26 mouse cellular contexts compared by ENCODE assay signal in genomic region chr11:103643211-103643610, GRCm38 (mm10). TPM values are rescaled to one million over a fixed set of nuclear protein-coding genes. Genes with fewer than 3 reads are reported as not detected.
"Had no signal": no experiment of that assay in that cellular context is flagged by ENCODE, and none has a peak within 500 bp of the region (broad histone marks: within the 10 kb centered on the region; RNA-seq: fewer than 3 reads in every experiment).

No protein-coding gene starts in this region.

- H3K9me3 ChIP-seq: limb, embryonic 13.5 days; liver, embryonic 12.5 days; liver, embryonic 15.5 days; lung, embryonic 15.5 days had no signal

- H3K4me3 ChIP-seq: limb, embryonic 13.5 days; liver, embryonic 12.5 days; liver, embryonic 15.5 days; lung, embryonic 15.5 days had no signal

- H3K27ac ChIP-seq: limb, embryonic 13.5 days; liver, embryonic 12.5 days; liver, embryonic 15.5 days; lung, embryonic 15.5 days; macrophage; stomach, postnatal 0 days had no signal

- DNase-seq: kidney, adult 18-20 months; kidney, adult 9 months; kidney, postnatal 14 days; left cerebral cortex, postnatal 4 days; liver; lung, adult 18-20 months; lung, postnatal 14 days; midbrain, embryonic 14.5 days; retina, postnatal 1 day; right cerebral cortex, postnatal 4 days; thymus, adult 18-20 months; thymus, postnatal 36 days had no signal

- H3K4me1 ChIP-seq: liver, embryonic 12.5 days; liver, embryonic 15.5 days; lung, embryonic 15.5 days had no signal

- H3K36me3 ChIP-seq: limb, embryonic 13.5 days; liver, embryonic 12.5 days; liver, embryonic 15.5 days; lung, embryonic 15.5 days had no signal

RNA-seq across cellular contexts. Expression of gene Lyzl6, which starts 4.5 kb away (rescaled TPM):
- polyA plus RNA-seq: intestine, embryonic 16.5 days; kidney, embryonic 16.5 days; large intestine, adult 2 months; limb, embryonic 13.5 days; liver, embryonic 12.5 days; liver, embryonic 15.5 days; lung, embryonic 15.5 days; macrophage; midbrain, embryonic 14.5 days; midbrain, postnatal 0 days; neural tube, embryonic 11.5 days; neural tube, embryonic 14.5 days; stomach, embryonic 14.5 days; stomach, postnatal 0 days; urinary bladder, adult 2 months had no signal

RNA-seq across cellular contexts. Expression of gene Rprml, which starts 6.2 kb away (rescaled TPM):
- polyA plus RNA-seq: kidney, embryonic 16.5 days; liver, embryonic 12.5 days; liver, embryonic 15.5 days; lung, embryonic 15.5 days; macrophage; stomach, embryonic 14.5 days had no signal

RNA-seq across cellular contexts. Expression of gene Gm884, which starts 22.3 kb away (rescaled TPM):
- polyA plus RNA-seq: intestine, embryonic 16.5 days; kidney, embryonic 16.5 days; large intestine, adult 2 months; limb, embryonic 13.5 days; liver, embryonic 12.5 days; liver, embryonic 15.5 days; lung, embryonic 15.5 days; macrophage; midbrain, embryonic 14.5 days; midbrain, postnatal 0 days; neural tube, embryonic 11.5 days; neural tube, embryonic 14.5 days; stomach, embryonic 14.5 days; stomach, postnatal 0 days; urinary bladder, adult 2 months had no signal
